Mouse (Mus musculus): ENCODE results near the gene Anp32e. TPM values are rescaled to one million over a fixed set of nuclear protein-coding genes. Genes with fewer than 3 reads are reported as not detected.
"Not testable (repeated sequence)": the region's sequence is repeated elsewhere in the genome, so short reads cannot be mapped to it uniquely, and the experiment has no call there.

Gene Anp32e
- polyA plus RNA-seq, 1 experiment from 2014 or later: 366 TPM

GRCm38 (mm10) chr3:95972873-95973634, 44.0 kb downstream of the Anp32e start:
- H3K36me3 ChIP-seq: no peaks in the 10 kb centered on the region
- H3K27ac ChIP-seq (replicated peaks): peak overlapping the region; percentile 83
- DNase-seq (ENCODE audit: low spot score): peak; percentile 75
- peak overlapping the region; percentile 47 for H3K4me3 ChIP-seq
- WGBS: 3% methylated on average over 34 of the region's 34 CpGs
- H3K9me3 ChIP-seq (replicated peaks): no peaks in the 10 kb centered on the region
- peaks cover 16% of the 10 kb centered on the region for H3K4me1 ChIP-seq
- peaks cover 40% of the 10 kb centered on the region for H3K27me3 ChIP-seq (ENCODE audit: low read depth, poor library complexity, severe bottlenecking)

DNA sequence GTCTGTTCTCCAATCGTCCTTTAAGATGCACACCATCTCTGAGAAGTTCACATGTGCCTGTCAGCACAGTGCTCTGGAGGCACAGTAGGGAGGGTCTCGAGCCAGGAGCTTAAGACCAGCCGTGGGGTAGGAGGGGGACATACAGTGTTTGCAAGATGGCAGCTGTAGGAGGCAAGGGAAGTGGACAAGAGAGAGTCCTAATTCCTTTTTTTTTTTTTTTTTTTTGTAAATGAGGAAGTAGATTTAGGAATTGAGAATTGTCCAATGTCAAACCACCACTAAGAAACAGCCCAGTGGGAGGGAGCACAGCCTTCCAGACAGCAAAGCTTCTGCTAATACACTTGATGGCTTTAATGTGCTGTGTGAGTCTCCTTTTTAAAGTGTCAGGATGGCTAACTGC, 48.0 kb downstream of the Anp32e start:
- H3K27me3 ChIP-seq (ENCODE audit: low read depth, poor library complexity, severe bottlenecking): peaks cover 32% of the 10 kb centered on the region
- DNase-seq (ENCODE audit: low spot score): no peak
- peaks cover 16% of the 10 kb centered on the region for H3K4me1 ChIP-seq
- H3K9me3 ChIP-seq (replicated peaks): no peaks in the 10 kb centered on the region
- H3K4me3 ChIP-seq: no peak overlapping the region
- H3K27ac ChIP-seq (replicated peaks): no peak overlapping the region
- H3K36me3 ChIP-seq: no peaks in the 10 kb centered on the region
- 68% methylated on average over 3 of the region's 3 CpGs for WGBS

DNA sequence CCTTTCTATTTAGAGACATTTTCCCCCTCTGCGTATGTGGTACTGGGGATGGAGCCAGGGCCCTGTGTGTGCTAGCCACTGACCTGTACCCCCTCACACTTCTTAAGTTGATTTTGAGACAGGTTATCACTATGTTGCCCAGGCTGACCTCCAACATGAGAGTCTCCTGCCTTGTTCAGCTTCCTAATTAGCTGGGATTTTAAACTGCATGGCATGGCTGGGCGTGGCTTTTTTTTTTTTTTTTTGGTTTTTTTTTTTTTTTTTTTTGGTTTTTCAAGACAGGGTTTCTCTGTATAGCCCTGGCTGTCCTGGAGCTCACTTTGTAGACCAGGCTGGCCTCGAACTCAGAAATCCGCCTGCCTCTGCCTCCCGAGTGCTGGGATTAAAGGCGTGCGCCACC, 48.5 kb downstream of the Anp32e start:
- not testable (repeated sequence) for H3K9me3 ChIP-seq (replicated peaks); H3K27ac ChIP-seq (replicated peaks); H3K4me3 ChIP-seq; H3K36me3 ChIP-seq; DNase-seq (ENCODE audit: low spot score)
- Histone ChIP-seq H3K27me3 (ENCODE audit: low read depth, poor library complexity, severe bottlenecking) (peaks cover 27% of the 10 kb centered on the region), H3K4me1 (peaks cover 14% of the 10 kb centered on the region)
- 94% methylated on average over 7 of the region's 7 CpGs for WGBS

- Histone ChIP-seq H3K27ac (replicated peaks) (no peak overlapping the region), H3K4me1 (peaks cover 7% of the 10 kb centered on the region), H3K4me3 (no peak overlapping the region), H3K9me3 (replicated peaks) (no peaks in the 10 kb centered on the region), H3K27me3 (ENCODE audit: low read depth, poor library complexity, severe bottlenecking) (peaks cover 22% of the 10 kb centered on the region), H3K36me3 (no peaks in the 10 kb centered on the region)
- DNase-seq (ENCODE audit: low spot score): no peak
- WGBS: 91% methylated on average over 9 of the region's 9 CpGs
Observed at GRCm38 (mm10) chr3:95978265-95978664, 49.2 kb downstream of the Anp32e start.

DNA sequence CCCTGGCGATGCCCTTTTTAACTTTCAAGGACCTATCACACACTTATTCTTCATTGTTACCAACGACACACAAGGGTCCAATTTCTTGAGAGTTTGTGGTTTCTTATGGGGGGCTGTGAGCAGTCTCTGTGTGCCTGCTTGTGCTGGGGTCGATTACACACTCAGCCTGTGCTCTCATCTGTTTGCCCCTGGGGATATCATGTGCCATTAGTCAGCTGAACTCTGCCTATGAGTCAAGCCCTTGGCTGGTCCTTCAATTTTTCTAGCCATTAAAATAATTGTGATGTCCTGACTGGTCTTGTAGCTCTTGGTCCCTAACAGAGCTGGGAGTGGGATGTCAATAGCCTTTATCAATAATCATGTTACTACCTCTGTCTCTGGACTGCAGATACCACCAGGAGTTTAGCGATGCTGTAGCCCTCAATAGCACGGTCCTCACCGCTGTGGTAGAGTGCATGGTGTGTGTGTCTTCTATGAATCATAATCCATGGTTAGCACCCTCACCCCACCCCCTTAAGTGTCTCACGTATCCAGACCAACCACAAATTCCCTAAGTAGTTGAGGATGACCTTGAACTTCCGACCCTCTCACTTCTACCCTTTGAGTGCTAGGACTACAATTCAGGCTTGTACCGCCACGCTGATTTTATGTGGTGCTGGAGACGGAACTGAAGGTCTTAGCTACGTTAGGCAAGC, 51.4 kb downstream of the Anp32e start:
- H3K36me3 ChIP-seq: no peaks in the 10 kb centered on the region
- H3K27me3 ChIP-seq (ENCODE audit: low read depth, poor library complexity, severe bottlenecking): 0 out of 2 replicates have a peak, but pooled peaks cover under 1% of the 10 kb centered on the region
- no peak overlapping the region for H3K4me3 ChIP-seq
- 0 out of 2 replicates have a peak, but pooled peaks cover 6% of the 10 kb centered on the region for H3K9me3 ChIP-seq (replicated peaks)
- no peak overlapping the region for H3K27ac ChIP-seq (replicated peaks)
- 87% methylated on average over 12 of the region's 12 CpGs for WGBS
- H3K4me1 ChIP-seq: peaks cover 10% of the 10 kb centered on the region
- no peak for DNase-seq (ENCODE audit: low spot score)

DNA sequence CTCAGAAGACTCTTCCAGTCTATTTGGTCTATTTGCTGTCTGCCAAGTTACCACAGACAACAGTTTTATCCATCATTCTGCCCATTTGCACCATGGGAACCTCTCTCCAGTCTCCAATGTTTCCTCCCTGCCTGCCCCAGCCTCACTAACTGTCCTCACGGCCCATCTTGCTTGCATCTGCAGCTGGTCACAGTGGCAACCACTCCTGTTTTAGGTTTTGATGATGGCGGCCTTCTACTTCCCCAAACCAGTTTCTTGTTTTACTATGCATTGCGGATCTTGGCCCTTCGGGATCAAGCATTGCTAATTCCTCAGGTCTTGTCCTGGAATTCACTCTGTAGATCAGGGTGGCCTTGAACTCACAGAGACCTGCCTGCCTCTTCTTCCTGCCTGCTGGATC, 53.1 kb downstream of the Anp32e start:
- H3K27ac ChIP-seq (replicated peaks): no peak overlapping the region
- no peaks in the 10 kb centered on the region for H3K27me3 ChIP-seq (ENCODE audit: low read depth, poor library complexity, severe bottlenecking)
- WGBS: 90% methylated on average over 4 of the region's 4 CpGs
- no peak overlapping the region for H3K4me3 ChIP-seq
- no peak for DNase-seq (ENCODE audit: low spot score)
- peaks cover 27% of the 10 kb centered on the region for H3K4me1 ChIP-seq
- H3K9me3 ChIP-seq (replicated peaks): 0 out of 2 replicates have a peak, but pooled peaks cover 6% of the 10 kb centered on the region
- H3K36me3 ChIP-seq: peaks cover under 1% of the 10 kb centered on the region

- H3K27me3 ChIP-seq (ENCODE audit: low read depth, poor library complexity, severe bottlenecking): no peaks in the 10 kb centered on the region
- peak overlapping the region; percentile 48 for H3K4me3 ChIP-seq
- 0 out of 2 replicates have a peak, but pooled peaks cover 6% of the 10 kb centered on the region for H3K9me3 ChIP-seq (replicated peaks)
- peak; percentile 66 for DNase-seq (ENCODE audit: low spot score)
- peak overlapping the region; percentile 80 for H3K27ac ChIP-seq (replicated peaks)
- WGBS: 5% methylated on average over 12 of the region's 12 CpGs
- peaks cover 37% of the 10 kb centered on the region for H3K4me1 ChIP-seq
- H3K36me3 ChIP-seq: peaks cover 34% of the 10 kb centered on the region
Observed at GRCm38 (mm10) chr3:95985209-95986000, 56.4 kb downstream of the Anp32e start.

- Histone ChIP-seq H3K36me3 (peaks cover 41% of the 10 kb centered on the region), H3K9me3 (replicated peaks) (0 out of 2 replicates have a peak, but pooled peaks cover 6% of the 10 kb centered on the region), H3K4me3 (peak overlapping the region; percentile 48), H3K27ac (replicated peaks) (peak overlapping the region; percentile 80), H3K4me1 (peaks cover 37% of the 10 kb centered on the region), H3K27me3 (ENCODE audit: low read depth, poor library complexity, severe bottlenecking) (no peaks in the 10 kb centered on the region)
- DNase-seq (ENCODE audit: low spot score): peak; percentile 77
- 2% methylated on average over 21 of the region's 21 CpGs for WGBS
Observed at GRCm38 (mm10) chr3:95986001-95986622, 57.1 kb downstream of the Anp32e start.

- H3K9me3 ChIP-seq (replicated peaks): 0 out of 2 replicates have a peak, but pooled peaks cover 6% of the 10 kb centered on the region
- no peak for DNase-seq (ENCODE audit: low spot score)
- H3K27me3 ChIP-seq (ENCODE audit: low read depth, poor library complexity, severe bottlenecking): no peaks in the 10 kb centered on the region
- peaks cover 42% of the 10 kb centered on the region for H3K4me1 ChIP-seq
- H3K36me3 ChIP-seq: peaks cover 50% of the 10 kb centered on the region
- 78% methylated on average over 4 of the region's 4 CpGs for WGBS
- H3K4me3 ChIP-seq: 0 out of 2 replicates have a peak overlapping the region, but pooled peaks have one; percentile 48
- peak overlapping the region; percentile 80 for H3K27ac ChIP-seq (replicated peaks)
Observed at GRCm38 (mm10) chr3:95986984-95987383, 57.9 kb downstream of the Anp32e start.

DNA sequence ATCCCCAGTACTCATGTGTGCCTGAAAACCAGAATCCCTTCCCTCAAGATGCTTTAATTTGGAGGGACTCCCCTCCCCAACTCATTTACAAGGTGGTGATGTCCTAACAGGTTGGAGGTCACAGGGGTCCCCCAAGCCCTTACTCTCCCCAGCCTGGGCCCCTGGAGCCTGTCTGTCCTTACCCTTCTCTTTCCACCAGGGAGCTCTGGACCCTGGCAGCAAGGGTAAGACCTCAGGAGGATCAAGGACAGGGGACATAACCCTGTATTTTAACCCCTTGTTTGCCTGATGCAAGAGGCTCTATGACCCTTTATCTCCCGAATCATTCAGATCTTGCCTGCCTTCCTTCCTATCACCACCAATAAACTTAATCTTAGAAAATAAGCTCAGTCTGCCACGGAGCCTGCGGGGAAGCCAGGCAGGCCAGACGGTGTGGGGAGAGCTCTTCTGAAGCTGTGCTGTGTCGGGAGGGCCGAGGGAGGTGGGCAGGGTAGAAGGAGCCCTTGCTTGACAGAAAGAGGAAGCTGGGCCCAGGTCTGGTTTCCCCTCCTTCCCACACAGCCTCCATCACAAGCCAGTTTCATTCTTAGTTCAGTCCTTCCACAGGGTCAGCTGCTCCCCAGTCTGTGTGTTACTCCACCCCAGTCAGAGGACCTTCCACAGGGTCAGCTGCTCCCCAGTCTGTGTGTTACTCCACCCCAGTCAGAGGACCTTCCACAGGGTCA, 58.5 kb downstream of the Anp32e start:
- 0 out of 2 replicates have a peak, but pooled peaks cover 6% of the 10 kb centered on the region for H3K9me3 ChIP-seq (replicated peaks)
- peaks cover 48% of the 10 kb centered on the region for H3K4me1 ChIP-seq
- H3K27me3 ChIP-seq (ENCODE audit: low read depth, poor library complexity, severe bottlenecking): no peaks in the 10 kb centered on the region
- peaks cover 55% of the 10 kb centered on the region for H3K36me3 ChIP-seq
- 82% methylated on average over 6 of the region's 6 CpGs for WGBS
- H3K27ac ChIP-seq (replicated peaks): no peak overlapping the region
- no peak overlapping the region; the same call in 1 of the 2 replicates for H3K4me3 ChIP-seq
- no peak for DNase-seq (ENCODE audit: low spot score)

- peaks cover 54% of the 10 kb centered on the region for H3K4me1 ChIP-seq
- peaks cover 61% of the 10 kb centered on the region for H3K36me3 ChIP-seq
- H3K27ac ChIP-seq (replicated peaks): no peak overlapping the region
- no peak for DNase-seq (ENCODE audit: low spot score)
- no peaks in the 10 kb centered on the region for H3K27me3 ChIP-seq (ENCODE audit: low read depth, poor library complexity, severe bottlenecking)
- 0 out of 2 replicates have a peak, but pooled peaks cover 6% of the 10 kb centered on the region for H3K9me3 ChIP-seq (replicated peaks)
- WGBS: 97% methylated on average over 1 of the region's 1 CpGs
- H3K4me3 ChIP-seq: no peak overlapping the region
Observed at GRCm38 (mm10) chr3:95988138-95988537, 59.1 kb downstream of the Anp32e start.

All from midbrain, embryonic 10.5 days (tissue).